Mouse (Mus musculus): ENCODE results near the gene 5730596B20Rik. TPM values are rescaled to one million over a fixed set of nuclear protein-coding genes. Genes with fewer than 3 reads are reported as not detected.

The 5730596B20Rik gene
- polyA plus RNA-seq, 1 experiment, result 0.07 TPM

- no peak overlapping the region for H3K4me3 ChIP-seq (ENCODE audit: insufficient read depth, poor library complexity, severe bottlenecking)
- no peak overlapping the region for H3ac ChIP-seq (ENCODE audit: control insufficient read depth, insufficient read length, low read depth)
- no peaks in the 10 kb centered on the region for H3K36me3 ChIP-seq (ENCODE audit: control insufficient read depth, insufficient read depth)
- TF ChIP-seq CTCF (IDR thresholded peaks at IDR 0.05; ENCODE audit: control insufficient read depth, insufficient read depth, insufficient read length) (no peak), MYOG (IDR thresholded peaks at IDR 0.05; ENCODE audit: control insufficient read depth, extremely low read depth, insufficient read length) (no peak), MAX (IDR thresholded peaks at IDR 0.05) (no peak), MYOD1 (IDR thresholded peaks at IDR 0.05; ENCODE audit: control insufficient read depth, insufficient read length, low read depth) (no peak), USF1 (IDR thresholded peaks at IDR 0.05; ENCODE audit: low read depth) (no peak), FOSL1 (IDR thresholded peaks at IDR 0.05; ENCODE audit: insufficient read depth, low read length, poor library complexity, severe bottlenecking) (no peak), CEBPB (IDR thresholded peaks at IDR 0.05; ENCODE audit: low read depth) (no peak)
- H3K27me3 ChIP-seq (ENCODE audit: control insufficient read depth, insufficient read depth, insufficient read length), result no peaks in the 10 kb centered on the region
- H3K79me3 ChIP-seq (ENCODE audit: low read depth), result peaks cover 41% of the 10 kb centered on the region
- H3K79me2 ChIP-seq (ENCODE audit: control insufficient read depth, insufficient read depth), result peaks cover 74% of the 10 kb centered on the region
Observed at GRCm38 (mm10) chr6:52214271-52214670, 37.0 kb downstream of the 5730596B20Rik start.

GRCm38 (mm10) chr6:52215070-52215469 is 37.8 kb downstream of the 5730596B20Rik start:
- peaks cover 74% of the 10 kb centered on the region for H3K79me2 ChIP-seq (ENCODE audit: control insufficient read depth, insufficient read depth)
- TF ChIP-seq MAX (IDR thresholded peaks at IDR 0.05) (no peak), MYOG (IDR thresholded peaks at IDR 0.05; ENCODE audit: control insufficient read depth, extremely low read depth, insufficient read length) (no peak), CTCF (IDR thresholded peaks at IDR 0.05; ENCODE audit: control insufficient read depth, insufficient read depth, insufficient read length) (no peak), FOSL1 (IDR thresholded peaks at IDR 0.05; ENCODE audit: insufficient read depth, low read length, poor library complexity, severe bottlenecking) (no peak), CEBPB (IDR thresholded peaks at IDR 0.05; ENCODE audit: low read depth) (no peak), MYOD1 (IDR thresholded peaks at IDR 0.05; ENCODE audit: control insufficient read depth, insufficient read length, low read depth) (no peak), USF1 (IDR thresholded peaks at IDR 0.05; ENCODE audit: low read depth) (no peak)
- H3K79me3 ChIP-seq (ENCODE audit: low read depth), result peaks cover 34% of the 10 kb centered on the region
- no peaks in the 10 kb centered on the region for H3K36me3 ChIP-seq (ENCODE audit: control insufficient read depth, insufficient read depth)
- no peaks in the 10 kb centered on the region for H3K27me3 ChIP-seq (ENCODE audit: control insufficient read depth, insufficient read depth, insufficient read length)
- no peak overlapping the region for H3ac ChIP-seq (ENCODE audit: control insufficient read depth, insufficient read length, low read depth)
- H3K4me3 ChIP-seq (ENCODE audit: insufficient read depth, poor library complexity, severe bottlenecking), result no peak overlapping the region

- TF ChIP-seq MAX (IDR thresholded peaks at IDR 0.05) (no peak), CTCF (IDR thresholded peaks at IDR 0.05; ENCODE audit: control insufficient read depth, insufficient read depth, insufficient read length) (no peak), USF1 (IDR thresholded peaks at IDR 0.05; ENCODE audit: low read depth) (no peak), FOSL1 (IDR thresholded peaks at IDR 0.05; ENCODE audit: insufficient read depth, low read length, poor library complexity, severe bottlenecking) (no peak), MYOG (IDR thresholded peaks at IDR 0.05; ENCODE audit: control insufficient read depth, extremely low read depth, insufficient read length) (no peak), MYOD1 (IDR thresholded peaks at IDR 0.05; ENCODE audit: control insufficient read depth, insufficient read length, low read depth) (no peak), CEBPB (IDR thresholded peaks at IDR 0.05; ENCODE audit: low read depth) (no peak)
- no peaks in the 10 kb centered on the region for H3K27me3 ChIP-seq (ENCODE audit: control insufficient read depth, insufficient read depth, insufficient read length)
- H3K4me3 ChIP-seq (ENCODE audit: insufficient read depth, poor library complexity, severe bottlenecking), result peak overlapping the region; percentile 57
- H3K79me3 ChIP-seq (ENCODE audit: low read depth), result peaks cover 26% of the 10 kb centered on the region
- H3ac ChIP-seq (ENCODE audit: control insufficient read depth, insufficient read length, low read depth), result peak overlapping the region; percentile 47
- H3K36me3 ChIP-seq (ENCODE audit: control insufficient read depth, insufficient read depth), result no peaks in the 10 kb centered on the region
- peaks cover 67% of the 10 kb centered on the region for H3K79me2 ChIP-seq (ENCODE audit: control insufficient read depth, insufficient read depth)
Observed at GRCm38 (mm10) chr6:52215771-52216535, 38.7 kb downstream of the 5730596B20Rik start.

- no peak for TF ChIP-seq MYOD1 (IDR thresholded peaks at IDR 0.05; ENCODE audit: control insufficient read depth, insufficient read length, low read depth)
- TF ChIP-seq MAX (IDR thresholded peaks at IDR 0.05), result no peak
- no peak for TF ChIP-seq CEBPB (IDR thresholded peaks at IDR 0.05; ENCODE audit: low read depth)
- no peak for TF ChIP-seq USF1 (IDR thresholded peaks at IDR 0.05; ENCODE audit: low read depth)
- no peak for TF ChIP-seq MYOG (IDR thresholded peaks at IDR 0.05; ENCODE audit: control insufficient read depth, extremely low read depth, insufficient read length)
- no peak for TF ChIP-seq FOSL1 (IDR thresholded peaks at IDR 0.05; ENCODE audit: insufficient read depth, low read length, poor library complexity, severe bottlenecking)
- no peak for TF ChIP-seq CTCF (IDR thresholded peaks at IDR 0.05; ENCODE audit: control insufficient read depth, insufficient read depth, insufficient read length)
- peak overlapping the region; percentile 80 for H3ac ChIP-seq (ENCODE audit: control insufficient read depth, insufficient read length, low read depth)
- peaks cover 58% of the 10 kb centered on the region for H3K79me2 ChIP-seq (ENCODE audit: control insufficient read depth, insufficient read depth)
- H3K4me3 ChIP-seq (ENCODE audit: insufficient read depth, poor library complexity, severe bottlenecking), result peak overlapping the region; percentile 57
- H3K36me3 ChIP-seq (ENCODE audit: control insufficient read depth, insufficient read depth), result no peaks in the 10 kb centered on the region
- peaks cover 19% of the 10 kb centered on the region for H3K79me3 ChIP-seq (ENCODE audit: low read depth)
- no peaks in the 10 kb centered on the region for H3K27me3 ChIP-seq (ENCODE audit: control insufficient read depth, insufficient read depth, insufficient read length)
Observed at GRCm38 (mm10) chr6:52216691-52217458, 39.6 kb downstream of the 5730596B20Rik start.

GRCm38 (mm10) chr6:52217459-52217768 is 40.1 kb downstream of the 5730596B20Rik start:
- no peaks in the 10 kb centered on the region for H3K36me3 ChIP-seq (ENCODE audit: control insufficient read depth, insufficient read depth)
- TF ChIP-seq CEBPB (IDR thresholded peaks at IDR 0.05; ENCODE audit: low read depth), result no peak
- no peak for TF ChIP-seq MYOD1 (IDR thresholded peaks at IDR 0.05; ENCODE audit: control insufficient read depth, insufficient read length, low read depth)
- TF ChIP-seq USF1 (IDR thresholded peaks at IDR 0.05; ENCODE audit: low read depth), result peak; percentile 96
- H3K4me3 ChIP-seq (ENCODE audit: insufficient read depth, poor library complexity, severe bottlenecking), result peak overlapping the region; percentile 57
- H3K79me3 ChIP-seq (ENCODE audit: low read depth), result peaks cover 15% of the 10 kb centered on the region
- H3ac ChIP-seq (ENCODE audit: control insufficient read depth, insufficient read length, low read depth), result peak overlapping the region; percentile 66
- H3K79me2 ChIP-seq (ENCODE audit: control insufficient read depth, insufficient read depth), result peaks cover 57% of the 10 kb centered on the region
- H3K27me3 ChIP-seq (ENCODE audit: control insufficient read depth, insufficient read depth, insufficient read length), result no peaks in the 10 kb centered on the region
